Mouse (Mus musculus) small intestine, adult 2 months (tissue): Measurements from ENCODE around the gene Ccdc153.

ENCODE experiments used
- CTCF ChIP-seq: fragments of 200-500 bp; IDR thresholded peaks from 2 replicates; pipeline ENCODE4 v1.5.1; 2012; ENCODE audit warnings: low read depth, mild to moderate bottlenecking, control low read depth, inconsistent platforms, low read length, moderate library complexity, mixed read lengths; ENCODE audit not compliant: insufficient replicate concordance, insufficient read length; ENCODE audit errors: extremely low read depth
- POLR2A ChIP-seq: fragments of 200-500 bp; IDR thresholded peaks from 2 replicates; pipeline ENCODE4 v1.6.1; 2012; ENCODE audit warnings: low read depth, mild to moderate bottlenecking, control low read depth, inconsistent platforms, low read length, moderate library complexity

DNA sequence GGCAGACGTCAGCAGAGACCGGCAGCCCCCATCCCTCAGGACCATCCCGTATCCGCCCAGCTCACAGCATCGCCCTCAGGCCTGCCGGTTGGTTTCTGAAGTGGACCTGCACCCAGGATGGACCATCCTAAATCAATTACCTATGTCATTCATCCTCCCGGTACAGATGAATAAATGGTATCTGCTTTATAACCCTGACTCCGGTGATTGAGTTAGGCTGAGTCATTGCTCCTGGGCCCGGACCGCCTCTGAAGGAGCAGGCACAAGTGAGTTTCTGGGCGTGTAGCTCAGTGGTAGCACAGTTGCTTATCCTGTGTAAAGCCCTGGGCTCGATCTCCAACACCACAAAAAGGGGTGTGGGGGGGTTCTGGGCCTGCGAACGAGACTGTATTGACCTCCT, 20.9 kb downstream of the Ccdc153 start:
- TF ChIP-seq CTCF = no peak
- no peak for TF ChIP-seq POLR2A
